Mouse (Mus musculus): ENCODE results near the gene Colgalt2. TPM values are rescaled to one million over a fixed set of nuclear protein-coding genes. Genes with fewer than 3 reads are reported as not detected.

Colgalt2 gene
- polyA plus RNA-seq, 1 experiment from 2014 or later, result 0.21 TPM

DNA sequence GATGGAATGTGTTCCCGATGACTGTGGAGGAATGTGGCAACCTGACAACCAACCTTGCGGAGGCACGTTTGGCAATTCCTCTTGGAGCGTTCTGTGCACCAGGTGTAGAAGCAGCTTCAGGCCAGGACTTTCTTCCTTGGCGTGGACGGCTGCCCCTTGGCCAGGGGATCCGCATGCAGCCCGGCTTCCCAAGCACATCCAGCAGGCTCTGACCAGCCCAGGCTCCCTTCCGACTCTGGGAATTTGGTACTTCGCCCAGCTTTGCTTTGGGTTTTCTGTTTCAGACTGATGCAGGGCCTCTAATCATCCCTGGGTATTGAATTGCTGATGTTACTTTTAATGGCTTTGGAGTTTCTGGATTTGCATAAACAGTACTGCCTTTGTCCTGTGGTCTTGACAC, 14.8 kb downstream of the Colgalt2 start:
- no peaks in the 10 kb centered on the region for H3K27me3 ChIP-seq (ENCODE audit: insufficient read depth, low read length)
- H3K36me3 ChIP-seq (replicated peaks; ENCODE audit: insufficient read depth, low read length), result no peaks in the 10 kb centered on the region
- no peak for TF ChIP-seq EP300 (IDR thresholded peaks at IDR 0.05; ENCODE audit: low read depth)
- TF ChIP-seq CTCF (IDR thresholded peaks at IDR 0.05; ENCODE audit: low read depth), result no peak
- H3K4me1 ChIP-seq (ENCODE audit: insufficient read depth), result no peaks in the 10 kb centered on the region
- no peak overlapping the region for H3K4me3 ChIP-seq (ENCODE audit: low read depth, low read length)
- no peak overlapping the region for H3K9ac ChIP-seq (replicated peaks)
- DNase-seq (no peak), ATAC-seq (no peak)
- no peaks in the 10 kb centered on the region for H3K9me3 ChIP-seq (ENCODE audit: low read length)
- H3K27ac ChIP-seq (ENCODE audit: low read depth), result no peak overlapping the region
- WGBS (ENCODE audit: insufficient replicate concordance), result 83% methylated on average over 10 of the region's 10 CpGs
- H3K4me2 ChIP-seq (ENCODE audit: low read depth, low read length), result no peak overlapping the region

DNA sequence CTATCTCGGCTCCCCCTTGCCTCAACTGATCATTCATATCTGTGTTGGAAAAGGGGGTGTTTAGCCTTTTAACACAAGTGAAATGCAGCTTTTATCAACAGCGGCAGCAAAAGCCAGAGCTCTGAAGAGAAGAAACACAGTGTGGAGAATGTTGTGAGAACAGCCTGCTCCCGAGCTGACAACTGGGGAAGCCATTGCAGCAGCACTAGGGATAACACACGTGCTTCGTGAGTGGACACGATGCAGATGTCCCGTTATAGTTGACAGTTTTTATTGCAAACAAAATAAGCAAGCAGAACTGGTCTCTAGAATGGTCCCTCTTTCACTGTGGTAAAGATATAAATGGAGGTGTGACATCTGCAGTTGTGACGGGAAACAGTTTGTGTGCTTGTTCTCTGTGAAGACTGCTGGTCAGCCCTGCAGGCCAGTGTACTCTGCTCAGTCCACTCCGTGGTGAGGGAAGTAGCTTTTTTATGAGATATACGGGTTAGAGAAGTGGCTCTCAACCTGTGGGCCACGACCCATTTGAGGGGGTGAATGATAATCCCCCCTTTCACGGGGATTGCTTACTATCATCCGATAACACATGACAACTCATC, 16.8 kb downstream of the Colgalt2 start:
- no peak for DNase-seq
- Histone ChIP-seq H3K9me3 (ENCODE audit: low read length) (no peaks in the 10 kb centered on the region), H3K9ac (replicated peaks) (no peak overlapping the region), H3K4me2 (ENCODE audit: low read depth, low read length) (no peak overlapping the region), H3K27ac (ENCODE audit: low read depth) (no peak overlapping the region), H3K4me3 (ENCODE audit: low read depth, low read length) (no peak overlapping the region), H3K36me3 (replicated peaks; ENCODE audit: insufficient read depth, low read length) (no peaks in the 10 kb centered on the region), H3K4me1 (ENCODE audit: insufficient read depth) (no peaks in the 10 kb centered on the region), H3K27me3 (ENCODE audit: insufficient read depth, low read length) (no peaks in the 10 kb centered on the region)
- 71% methylated on average over 13 of the region's 13 CpGs for WGBS (ENCODE audit: insufficient replicate concordance)
- ATAC-seq, result no peak
- no peak for TF ChIP-seq EP300 (IDR thresholded peaks at IDR 0.05; ENCODE audit: low read depth)
- no peak for TF ChIP-seq CTCF (IDR thresholded peaks at IDR 0.05; ENCODE audit: low read depth)

DNA sequence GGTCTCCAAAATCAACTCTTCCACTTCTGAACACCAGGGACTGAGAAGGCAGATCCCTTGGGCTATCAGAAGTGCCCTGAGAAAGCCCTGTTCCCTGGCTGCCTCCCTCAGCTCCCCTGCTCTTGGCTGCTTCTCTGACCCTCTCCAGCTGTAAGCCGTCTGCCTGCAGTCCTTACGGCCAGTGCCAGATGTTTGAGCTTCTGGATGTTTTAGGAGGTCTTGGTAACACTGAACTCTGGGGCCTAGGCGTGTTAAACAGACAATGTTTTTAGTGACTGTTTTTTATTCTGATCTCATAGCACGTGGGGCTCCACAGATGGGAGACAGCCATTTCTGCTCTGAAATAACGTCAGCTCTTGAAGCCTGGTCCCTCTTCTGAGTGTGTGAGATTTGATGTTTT, 18.0 kb downstream of the Colgalt2 start:
- WGBS (ENCODE audit: insufficient replicate concordance), result 53% methylated on average over 5 of the region's 5 CpGs
- Histone ChIP-seq H3K27me3 (ENCODE audit: insufficient read depth, low read length) (no peaks in the 10 kb centered on the region), H3K9me3 (ENCODE audit: low read length) (no peaks in the 10 kb centered on the region), H3K4me1 (ENCODE audit: insufficient read depth) (no peaks in the 10 kb centered on the region), H3K4me3 (ENCODE audit: low read depth, low read length) (no peak overlapping the region), H3K4me2 (ENCODE audit: low read depth, low read length) (no peak overlapping the region), H3K9ac (replicated peaks) (no peak overlapping the region), H3K27ac (ENCODE audit: low read depth) (no peak overlapping the region), H3K36me3 (replicated peaks; ENCODE audit: insufficient read depth, low read length) (no peaks in the 10 kb centered on the region)
- DNase-seq, result no peak
- TF ChIP-seq CTCF (IDR thresholded peaks at IDR 0.05; ENCODE audit: low read depth) (no peak), EP300 (IDR thresholded peaks at IDR 0.05; ENCODE audit: low read depth) (no peak)
- ATAC-seq, result no peak

DNA sequence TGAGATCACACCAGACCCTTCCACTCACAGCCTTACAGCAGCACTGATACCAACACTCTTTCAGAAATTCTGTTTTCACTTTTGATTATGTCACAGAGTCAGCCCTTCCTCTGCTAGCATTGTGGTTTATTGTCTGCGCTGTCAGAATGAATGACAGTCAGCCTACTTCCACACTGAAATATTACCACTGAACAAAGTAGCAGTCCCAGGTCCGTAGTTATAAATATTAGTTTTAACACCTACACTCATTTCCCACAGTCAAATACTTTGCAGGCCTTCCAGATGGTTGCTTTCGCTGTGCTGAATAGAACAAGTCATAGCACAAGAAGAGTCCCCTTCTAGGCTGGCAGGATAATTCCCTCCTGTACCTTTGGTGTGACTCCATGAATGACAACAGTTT, 22.7 kb downstream of the Colgalt2 start:
- DNase-seq (no peak), ATAC-seq (no peak)
- no peak overlapping the region for H3K27ac ChIP-seq (ENCODE audit: low read depth)
- no peak overlapping the region for H3K4me3 ChIP-seq (ENCODE audit: low read depth, low read length)
- WGBS (ENCODE audit: insufficient replicate concordance), result 51% methylated on average over 3 of the region's 3 CpGs
- H3K4me1 ChIP-seq (ENCODE audit: insufficient read depth), result no peaks in the 10 kb centered on the region
- H3K4me2 ChIP-seq (ENCODE audit: low read depth, low read length), result no peak overlapping the region
- no peaks in the 10 kb centered on the region for H3K9me3 ChIP-seq (ENCODE audit: low read length)
- TF ChIP-seq CTCF (IDR thresholded peaks at IDR 0.05; ENCODE audit: low read depth) (no peak), EP300 (IDR thresholded peaks at IDR 0.05; ENCODE audit: low read depth) (no peak)
- H3K36me3 ChIP-seq (replicated peaks; ENCODE audit: insufficient read depth, low read length), result no peaks in the 10 kb centered on the region
- H3K27me3 ChIP-seq (ENCODE audit: insufficient read depth, low read length), result no peaks in the 10 kb centered on the region
- no peak overlapping the region for H3K9ac ChIP-seq (replicated peaks)

DNA sequence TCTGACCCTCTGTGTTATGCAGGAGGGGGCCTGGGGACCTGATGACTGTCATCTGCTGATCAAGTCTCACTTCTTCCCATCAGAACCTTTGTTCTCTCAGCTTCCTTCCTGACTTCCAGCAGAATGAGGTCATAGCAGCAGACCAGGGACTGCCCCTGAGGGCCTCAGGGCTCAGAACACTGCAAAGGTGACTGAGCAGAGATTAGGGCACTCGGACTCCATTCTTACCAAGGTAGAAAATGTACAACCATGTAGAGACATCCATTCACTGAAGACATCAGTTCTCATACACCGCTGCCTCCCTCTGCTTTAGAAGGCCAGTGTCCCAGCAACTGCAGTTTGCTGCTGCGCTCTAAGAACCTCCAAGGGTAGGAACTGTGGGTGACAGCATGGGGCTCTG, 23.4 kb downstream of the Colgalt2 start:
- ATAC-seq (no peak), DNase-seq (no peak)
- H3K4me3 ChIP-seq (ENCODE audit: low read depth, low read length), result no peak overlapping the region
- H3K4me1 ChIP-seq (ENCODE audit: insufficient read depth), result no peaks in the 10 kb centered on the region
- H3K9me3 ChIP-seq (ENCODE audit: low read length), result no peaks in the 10 kb centered on the region
- no peaks in the 10 kb centered on the region for H3K27me3 ChIP-seq (ENCODE audit: insufficient read depth, low read length)
- H3K9ac ChIP-seq (replicated peaks), result no peak overlapping the region
- 67% methylated on average over 3 of the region's 3 CpGs for WGBS (ENCODE audit: insufficient replicate concordance)
- no peak overlapping the region for H3K4me2 ChIP-seq (ENCODE audit: low read depth, low read length)
- TF ChIP-seq CTCF (IDR thresholded peaks at IDR 0.05; ENCODE audit: low read depth) (no peak), EP300 (IDR thresholded peaks at IDR 0.05; ENCODE audit: low read depth) (no peak)
- H3K36me3 ChIP-seq (replicated peaks; ENCODE audit: insufficient read depth, low read length), result no peaks in the 10 kb centered on the region
- H3K27ac ChIP-seq (ENCODE audit: low read depth), result no peak overlapping the region

DNA sequence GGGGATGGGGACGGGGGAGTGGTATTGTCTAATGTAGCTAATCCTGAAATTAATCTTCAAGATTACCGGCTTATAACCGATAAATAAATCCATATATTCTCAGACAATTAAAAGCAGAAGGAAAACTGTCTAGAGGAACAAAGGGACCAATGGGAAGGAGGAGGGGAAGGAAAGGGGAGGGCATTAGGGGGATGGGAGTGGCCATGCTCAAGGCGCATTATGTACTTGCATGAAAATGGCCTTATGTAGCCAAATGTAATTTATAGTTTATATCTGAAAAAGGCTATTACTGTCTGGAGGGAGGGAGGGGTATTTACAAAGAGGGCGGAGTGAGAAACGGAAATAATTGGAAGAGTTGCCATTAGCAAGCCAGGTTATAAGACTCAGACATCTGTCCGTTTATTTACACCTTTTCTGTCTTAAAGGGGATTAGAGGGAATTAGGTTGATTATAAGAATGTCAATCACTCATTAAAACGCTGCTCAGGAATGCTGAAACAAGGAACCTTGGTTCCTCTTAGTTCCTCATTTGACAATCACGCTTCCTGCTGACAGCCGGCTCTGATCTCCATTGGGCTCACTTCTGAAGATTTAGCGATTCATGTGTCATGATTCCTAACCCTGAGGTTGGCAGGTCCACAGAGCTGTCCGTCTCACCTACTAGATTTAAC, 28.4 kb downstream of the Colgalt2 start:
- no peaks in the 10 kb centered on the region for H3K4me1 ChIP-seq (ENCODE audit: insufficient read depth)
- H3K4me2 ChIP-seq (ENCODE audit: low read depth, low read length), result no peak overlapping the region
- no peak overlapping the region for H3K4me3 ChIP-seq (ENCODE audit: low read depth, low read length)
- no peaks in the 10 kb centered on the region for H3K9me3 ChIP-seq (ENCODE audit: low read length)
- 48% methylated on average over 12 of the region's 12 CpGs for WGBS (ENCODE audit: insufficient replicate concordance)
- no peaks in the 10 kb centered on the region for H3K36me3 ChIP-seq (replicated peaks; ENCODE audit: insufficient read depth, low read length)
- ATAC-seq (no peak), DNase-seq (no peak)
- H3K9ac ChIP-seq (replicated peaks), result no peak overlapping the region
- H3K27ac ChIP-seq (ENCODE audit: low read depth), result no peak overlapping the region
- no peak for TF ChIP-seq CTCF (IDR thresholded peaks at IDR 0.05; ENCODE audit: low read depth)
- no peak for TF ChIP-seq EP300 (IDR thresholded peaks at IDR 0.05; ENCODE audit: low read depth)
- no peaks in the 10 kb centered on the region for H3K27me3 ChIP-seq (ENCODE audit: insufficient read depth, low read length)
